Mouse (Mus musculus) induced T-regulatory cell, adult 2 months (primary cell): Measurements from ENCODE around the gene Moap1.

Experiments used
- DNase-seq: peaks from one replicate; pipeline ENCODE4 v3.0.0-alpha.2; 2012; ENCODE audit warnings: low read depth

The Moap1 gene

GRCm38 (mm10) chr12:102743589-102744574, at the start of gene Moap1, which contains the start of gene Tmem251:
TSS of gene Moap1 (minus strand) at chr12:102743661.
TSS of gene Tmem251 (plus strand) at chr12:102743762.
- peak; percentile 96 for DNase-seq

- no peak for DNase-seq
Measured at GRCm38 (mm10) chr12:102787927-102788326, 44.5 kb upstream of the Moap1 start.

GRCm38 (mm10) chr12:102785593-102785985, 42.1 kb upstream of the Moap1 start:
- no peak for DNase-seq

GRCm38 (mm10) chr12:102784899-102785592, 41.6 kb upstream of the Moap1 start:
- DNase-seq = no peak

GRCm38 (mm10) chr12:102782841-102783240, 39.4 kb upstream of the Moap1 start:
- no peak for DNase-seq

- peak; percentile 36 for DNase-seq
Measured at GRCm38 (mm10) chr12:102779452-102779851, 36.0 kb upstream of the Moap1 start.

GRCm38 (mm10) chr12:102778151-102778550, 34.7 kb upstream of the Moap1 start:
- no peak for DNase-seq

- DNase-seq = no peak
Measured at GRCm38 (mm10) chr12:102776035-102776434, 32.6 kb upstream of the Moap1 start.

- no peak for DNase-seq
Measured at GRCm38 (mm10) chr12:102772676-102773075, 29.2 kb upstream of the Moap1 start.

- no peak for DNase-seq
Measured at GRCm38 (mm10) chr12:102771601-102772000, 28.1 kb upstream of the Moap1 start.

- peak; percentile 48 for DNase-seq
Measured at GRCm38 (mm10) chr12:102769000-102769399, 25.5 kb upstream of the Moap1 start.

GRCm38 (mm10) chr12:102763696-102764095, 20.2 kb upstream of the Moap1 start:
- DNase-seq = no peak

- no peak for DNase-seq
Measured at GRCm38 (mm10) chr12:102761668-102762067, 18.2 kb upstream of the Moap1 start.

- no peak for DNase-seq
Measured at GRCm38 (mm10) chr12:102758936-102759335, 15.5 kb upstream of the Moap1 start.

GRCm38 (mm10) chr12:102758403-102758756, 14.9 kb upstream of the Moap1 start, which contains the start of gene Gm20604:
TSS of gene Gm20604 (minus strand) at chr12:102758672.
- DNase-seq = peak; percentile 61

- peak; percentile 99 for DNase-seq
Measured at GRCm38 (mm10) chr12:102757689-102758402, 14.4 kb upstream of the Moap1 start, which contains the start of the genes Gm28051, Gon7 and Ubr7. TSS of gene Gm28051 (minus strand) at chr12:102757765. TSS of gene Gon7 (minus strand) at chr12:102757803. TSS of gene Ubr7 (plus strand) at chr12:102757967.

GRCm38 (mm10) chr12:102757055-102757688, 13.7 kb upstream of the Moap1 start:
- peak; percentile 54 for DNase-seq

- peak; percentile 83 for DNase-seq
Measured at GRCm38 (mm10) chr12:102756304-102756703, 12.8 kb upstream of the Moap1 start.

GRCm38 (mm10) chr12:102748256-102748655, 4.8 kb upstream of the Moap1 start:
- no peak for DNase-seq

- peak; percentile 90 for DNase-seq
Measured at GRCm38 (mm10) chr12:102744839-102745238, 1.4 kb upstream of the Moap1 start.

- DNase-seq = no peak
Measured at GRCm38 (mm10) chr12:102743036-102743588, 349 bp downstream of the Moap1 start.
